Mouse (Mus musculus) liver, adult 2 months (tissue): ENCODE results near the gene Slc22a23.

Experiments
- CTCF ChIP-seq: fragments of 200-500 bp; IDR thresholded peaks from 2 replicates; pipeline ENCODE4 v1.5.1; 2011; ENCODE audit warnings: low read depth, low read length, control low read depth
- POLR2A ChIP-seq: fragments of 200-500 bp; IDR thresholded peaks from 2 replicates; pipeline ENCODE4 v1.6.1; 2011; ENCODE audit warnings: low read length, control low read depth; ENCODE audit not compliant: insufficient read depth; ENCODE audit errors: extremely low read depth

GRCm38 (mm10) chr13:34265022-34265565 lies 79.9 kb downstream of the Slc22a23 start:
- TF ChIP-seq CTCF (no peak), POLR2A (no peak)
